Mouse (Mus musculus) hindbrain, embryonic 15.5 days (tissue): Measurements from ENCODE around the gene Vmn2r25. TPM values are rescaled to one million over a fixed set of nuclear protein-coding genes. Genes with fewer than 3 reads are reported as not detected.
"Not testable (repeated sequence)": the region's sequence is repeated elsewhere in the genome, so short reads cannot be mapped to it uniquely, and the experiment has no call there.

ENCODE experiments used
- ATAC-seq: fragments of 200-750 bp; cut with Nextera tagmentation; 2 replicates; pipeline ENCODE4 v1.8.0; 2017; ENCODE audit warnings: low read depth, moderate number of reproducible peaks, moderate TSS enrichment; ENCODE audit not compliant: low FRiP score
- H3K27ac ChIP-seq: fragments of 300-500 bp; sonication (generic); replicated peaks from 2 replicates; pipeline ENCODE4 v1.5.1; 2015; ENCODE audit warnings: mild to moderate bottlenecking, inconsistent platforms
- H3K27me3 ChIP-seq: fragments of 300-500 bp; sonication (generic); 2 replicates; pipeline ENCODE4 v1.6.1; 2015; ENCODE audit warnings: control low read depth, inconsistent platforms
- H3K36me3 ChIP-seq: fragments of 300-500 bp; sonication (generic); 2 replicates; pipeline ENCODE4 v1.6.1; 2015; ENCODE audit warnings: control low read depth, inconsistent platforms
- H3K4me1 ChIP-seq: fragments of 300-500 bp; sonication (generic); replicated peaks from 2 replicates; pipeline ENCODE4 v1.6.1; 2015; ENCODE audit warnings: control low read depth, inconsistent platforms
- H3K4me2 ChIP-seq: fragments of 300-500 bp; sonication (generic); 2 replicates; pipeline ENCODE4 v1.6.1; 2015; ENCODE audit warnings: moderate library complexity, mild to moderate bottlenecking, inconsistent platforms
- H3K4me3 ChIP-seq: fragments of 300-500 bp; sonication (generic); 2 replicates; pipeline ENCODE4 v1.5.1; 2015; ENCODE audit warnings: mild to moderate bottlenecking, inconsistent platforms
- H3K9ac ChIP-seq: fragments of 300-500 bp; sonication (generic); 2 replicates; pipeline ENCODE4 v1.6.1; 2015; ENCODE audit warnings: inconsistent platforms
- H3K9me3 ChIP-seq: fragments of 300-500 bp; sonication (generic); 2 replicates; pipeline ENCODE4 v1.6.1; 2016; ENCODE audit warnings: control low read depth, inconsistent platforms
- WGBS: fragments of 180-500 bp; shearing (Covaris S2); methylation state at CpG from one replicate; pipeline ENCODE4 v1.1.7; 2015; 5-methylcytosine and 5-hydroxymethylcytosine counted together
- polyA plus RNA-seq: library from polyadenylated mRNA; unstranded; fragments of >200 nt; fragmentation: Nextera tagmentation; extraction: Ambion mirVana; gene quantifications from 2 replicates; pipeline ENCODE4 v1.2.1, GENCODE M21; 2015

The Vmn2r25 gene
- polyA plus RNA-seq = not detected in 2 replicates

DNA sequence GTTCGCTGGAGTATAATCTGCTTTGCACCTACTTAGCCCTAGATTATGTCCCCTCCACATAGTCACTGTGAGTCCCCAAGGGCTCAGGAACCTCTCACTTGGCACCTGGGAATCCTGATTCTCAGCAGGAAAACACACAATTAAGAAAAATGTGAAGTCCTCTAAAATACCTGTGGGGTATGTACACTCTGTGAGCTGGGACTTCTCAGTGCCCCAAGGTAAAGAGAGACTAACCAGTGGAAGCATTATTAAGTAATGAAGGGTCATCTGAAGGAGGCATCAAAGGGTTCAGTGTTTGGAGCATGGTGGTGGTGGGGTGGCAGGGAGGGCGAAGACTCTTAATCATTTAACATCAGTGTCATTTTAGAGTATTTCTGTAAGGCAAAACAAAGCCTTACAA lies at the start of gene Vmn2r25:
TSS of gene Vmn2r25 (minus strand) at position 101 of the 400 bp plus-strand sequence.
- WGBS = 73% methylated on average over 2 of the region's 2 CpGs
- not testable (repeated sequence) for H3K4me3 ChIP-seq, H3K4me1 ChIP-seq, H3K4me2 ChIP-seq, H3K27ac ChIP-seq, H3K27me3 ChIP-seq, H3K9ac ChIP-seq, H3K36me3 ChIP-seq, ATAC-seq, H3K9me3 ChIP-seq

DNA sequence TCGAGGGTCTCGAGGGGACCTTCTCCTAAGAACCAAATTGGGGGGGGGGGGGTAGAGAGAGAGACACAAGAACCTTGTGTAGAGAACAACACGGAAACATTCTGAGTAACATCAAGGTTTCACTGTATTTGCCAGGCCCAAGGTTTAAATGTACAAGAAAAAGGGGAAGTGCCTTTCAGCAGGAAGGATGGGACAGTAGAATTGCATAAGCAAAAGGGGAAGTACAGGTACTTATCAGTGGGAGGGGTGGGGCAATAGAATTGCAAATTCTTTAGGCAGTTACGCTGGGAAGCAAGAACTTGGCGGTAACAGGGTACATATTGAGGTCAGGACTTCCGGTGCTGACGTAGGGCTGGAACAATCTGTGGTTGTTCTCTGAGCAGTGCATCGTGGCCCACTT lies 33.3 kb downstream of the Vmn2r25 start:
- no peaks in the 10 kb centered on the region for H3K9me3 ChIP-seq
- no peaks in the 10 kb centered on the region for H3K36me3 ChIP-seq
- H3K27me3 ChIP-seq = no peaks in the 10 kb centered on the region
- no peak for ATAC-seq
- WGBS = 87% methylated on average over 8 of the region's 8 CpGs
- H3K27ac ChIP-seq = no peak overlapping the region
- no peak overlapping the region for H3K4me2 ChIP-seq
- H3K4me3 ChIP-seq = no peak overlapping the region
- no peaks in the 10 kb centered on the region for H3K4me1 ChIP-seq
- H3K9ac ChIP-seq = no peak overlapping the region

DNA sequence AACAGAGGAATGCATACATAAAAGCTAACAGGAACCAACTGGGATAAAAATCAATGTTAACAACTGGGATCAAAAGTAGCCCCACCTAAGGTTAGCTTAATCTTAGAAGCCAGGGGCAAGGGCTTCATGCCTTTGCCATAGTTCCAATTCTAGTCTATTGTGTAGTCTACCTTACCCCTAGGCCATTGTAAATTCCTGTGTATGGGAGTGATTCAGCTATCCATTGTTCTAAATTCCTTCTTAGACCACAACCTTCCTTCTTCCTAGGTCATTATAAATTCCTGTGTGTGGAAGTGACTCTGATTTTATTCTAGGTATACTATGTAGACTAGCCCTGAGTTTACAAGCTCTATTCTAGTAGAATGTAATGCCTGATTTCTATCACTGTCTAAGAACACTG lies 43.0 kb downstream of the Vmn2r25 start:
- not testable (repeated sequence) for H3K4me1 ChIP-seq, H3K4me3 ChIP-seq, H3K9me3 ChIP-seq, H3K4me2 ChIP-seq, H3K27ac ChIP-seq, H3K36me3 ChIP-seq, H3K27me3 ChIP-seq, H3K9ac ChIP-seq, ATAC-seq

DNA sequence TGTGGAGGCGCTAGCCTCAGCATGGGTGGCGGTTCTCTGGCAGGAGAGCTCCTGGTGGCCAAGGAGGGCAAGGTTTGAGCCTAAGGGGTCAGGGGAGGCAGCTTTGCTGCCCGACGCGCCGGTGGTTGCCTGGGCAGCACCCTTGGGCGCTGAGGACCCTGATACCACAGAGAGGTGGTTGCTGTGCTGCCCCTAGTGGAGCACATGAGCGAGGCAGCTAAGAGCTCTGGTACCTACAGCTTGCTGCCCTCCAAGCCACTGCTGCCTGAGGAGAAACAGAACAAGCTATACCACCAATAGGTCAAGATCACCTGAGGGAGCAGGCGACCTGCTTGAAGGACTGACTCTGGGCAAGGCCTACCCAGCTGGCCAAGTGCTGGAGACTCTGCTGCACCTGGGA lies 59.5 kb downstream of the Vmn2r25 start:
- Histone ChIP-seq H3K9ac (no peak overlapping the region), H3K9me3 (no peaks in the 10 kb centered on the region), H3K4me1 (no peaks in the 10 kb centered on the region), H3K27ac (no peak overlapping the region), H3K4me2 (no peak overlapping the region), H3K4me3 (no peak overlapping the region), H3K27me3 (no peaks in the 10 kb centered on the region), H3K36me3 (no peaks in the 10 kb centered on the region)
- ATAC-seq = no peak
- 41% methylated on average over 9 of the region's 9 CpGs for WGBS

DNA sequence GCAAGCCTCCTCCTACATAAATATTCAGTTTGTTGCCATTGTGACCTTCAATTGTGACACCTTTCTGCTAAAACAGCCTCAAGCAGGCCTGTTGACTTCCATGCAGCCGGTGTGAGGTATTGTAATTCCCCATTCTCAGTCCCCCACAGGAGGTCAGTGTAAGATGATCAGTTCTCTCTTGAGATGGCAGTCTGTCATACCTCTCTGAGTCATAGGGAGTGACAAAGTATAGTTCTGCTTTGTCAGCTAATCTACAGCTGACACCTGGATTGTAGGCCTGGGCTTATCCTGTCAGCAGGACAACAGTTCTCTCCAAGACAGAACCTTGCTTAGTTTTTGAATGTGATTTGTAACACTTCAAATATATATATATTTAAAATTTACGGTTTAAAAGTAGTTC lies 68.4 kb downstream of the Vmn2r25 start:
- 69% methylated on average over 2 of the region's 2 CpGs for WGBS
- Histone ChIP-seq H3K4me1 (no peaks in the 10 kb centered on the region), H3K36me3 (no peaks in the 10 kb centered on the region), H3K27me3 (no peaks in the 10 kb centered on the region), H3K27ac (no peak overlapping the region), H3K9ac (no peak overlapping the region), H3K4me3 (no peak overlapping the region), H3K9me3 (no peaks in the 10 kb centered on the region), H3K4me2 (no peak overlapping the region)
- no peak for ATAC-seq

DNA sequence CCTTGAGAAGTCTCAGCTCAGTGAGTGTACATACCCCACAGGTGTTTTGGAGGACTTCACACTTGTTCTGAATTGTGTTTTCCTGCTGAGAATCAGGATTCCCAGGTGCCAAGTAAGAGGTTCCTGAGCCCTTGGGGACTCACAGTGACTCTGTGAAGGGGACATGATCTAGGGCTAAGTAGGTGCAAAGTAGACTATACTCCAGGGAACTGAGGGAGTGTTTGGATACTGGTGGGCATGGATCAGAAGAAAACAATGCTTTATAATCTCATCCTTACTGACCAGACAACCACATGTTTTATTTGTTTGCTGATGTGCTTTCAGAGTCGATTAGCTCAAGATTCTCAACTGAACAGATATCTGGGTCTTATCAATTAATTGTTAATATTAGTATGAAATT lies 74.7 kb downstream of the Vmn2r25 start, which contains the start of gene Vmn2r24:
TSS of gene Vmn2r24 (plus strand) at position 301 of the 400 bp plus-strand sequence.
- no peak within 1 kb of the TSS for H3K4me2 ChIP-seq
- no peak for ATAC-seq
- no peaks in the 10 kb centered on the region for H3K27me3 ChIP-seq
- H3K9ac ChIP-seq = no peak within 1 kb of the TSS
- H3K4me3 ChIP-seq = no peak within 1 kb of the TSS
- H3K27ac ChIP-seq = no peak within 1 kb of the TSS
- no peaks in the 10 kb centered on the region for H3K36me3 ChIP-seq
- no peaks in the 10 kb centered on the region for H3K4me1 ChIP-seq
- 87% methylated on average over 1 of the region's 1 CpGs for WGBS
- H3K9me3 ChIP-seq = no peaks in the 10 kb centered on the region

Other genes with a start within 250 kb of the Vmn2r25 start
- not detected in 2 replicates for gene Vmn2r22, start 202.7 kb downstream of the Vmn2r25 start, polyA plus RNA-seq
- not detected in 2 replicates for gene Vmn2r23, start 150.8 kb downstream of the Vmn2r25 start, polyA plus RNA-seq
- not detected in 2 replicates for gene Vmn2r24, start 74.6 kb downstream of the Vmn2r25 start, polyA plus RNA-seq
- not detected in 2 replicates for gene Vmn2r26, start 171.1 kb upstream of the Vmn2r25 start, polyA plus RNA-seq